Mouse (Mus musculus): ENCODE measurements around the gene Brms1. TPM values are rescaled to one million over a fixed set of nuclear protein-coding genes. Genes with fewer than 3 reads are reported as not detected.
A peak's percentile ranks its signal among the peaks of the same experiment; 100 is the strongest.

Gene Brms1
- polyA plus RNA-seq, 1 experiment = 68.0 TPM

GRCm38 (mm10) chr19:5062446-5062845 lies 21.3 kb downstream of the Brms1 start:
- WGBS = 88% methylated on average over 6 of the region's 6 CpGs
- H3K27ac ChIP-seq (ENCODE audit: control insufficient read depth, insufficient read depth, low read depth, low read length, poor library complexity) = no peak overlapping the region
- no peak overlapping the region for H3K4me3 ChIP-seq (replicated peaks; ENCODE audit: control insufficient read depth, low read depth, low read length)
- no peak for TF ChIP-seq CTCF (IDR thresholded peaks at IDR 0.05; ENCODE audit: control insufficient read depth, insufficient read depth, low read length)
- TF ChIP-seq POLR2A (IDR thresholded peaks at IDR 0.05; ENCODE audit: borderline replicate concordance, control insufficient read depth, low read depth, low read length) = no peak
- no peaks in the 10 kb centered on the region for H3K4me1 ChIP-seq (ENCODE audit: control insufficient read depth, insufficient read depth, low read length)

- 68% methylated on average over 7 of the region's 7 CpGs for WGBS
- Histone ChIP-seq H3K4me3 (replicated peaks; ENCODE audit: control insufficient read depth, low read depth, low read length) (no peak overlapping the region), H3K4me1 (ENCODE audit: control insufficient read depth, insufficient read depth, low read length) (peaks cover 1% of the 10 kb centered on the region; the same call in 1 of the 2 replicates), H3K27ac (ENCODE audit: control insufficient read depth, insufficient read depth, low read depth, low read length, poor library complexity) (no peak overlapping the region)
- TF ChIP-seq CTCF (IDR thresholded peaks at IDR 0.05; ENCODE audit: control insufficient read depth, insufficient read depth, low read length) (no peak), POLR2A (IDR thresholded peaks at IDR 0.05; ENCODE audit: borderline replicate concordance, control insufficient read depth, low read depth, low read length) (no peak)
Observed at GRCm38 (mm10) chr19:5065104-5065503, 23.9 kb downstream of the Brms1 start.

- H3K4me1 ChIP-seq (ENCODE audit: control insufficient read depth, insufficient read depth, low read length) = peaks cover 1% of the 10 kb centered on the region; the same call in 1 of the 2 replicates
- TF ChIP-seq POLR2A (IDR thresholded peaks at IDR 0.05; ENCODE audit: borderline replicate concordance, control insufficient read depth, low read depth, low read length) = no peak
- no peak for TF ChIP-seq CTCF (IDR thresholded peaks at IDR 0.05; ENCODE audit: control insufficient read depth, insufficient read depth, low read length)
- H3K27ac ChIP-seq (ENCODE audit: control insufficient read depth, insufficient read depth, low read depth, low read length, poor library complexity) = no peak overlapping the region
- 8% methylated on average over 15 of the region's 15 CpGs for WGBS
- H3K4me3 ChIP-seq (replicated peaks; ENCODE audit: control insufficient read depth, low read depth, low read length) = no peak overlapping the region
Observed at GRCm38 (mm10) chr19:5067040-5067799, 26.1 kb downstream of the Brms1 start.

- Histone ChIP-seq H3K4me3 (replicated peaks; ENCODE audit: control insufficient read depth, low read depth, low read length) (no peak within 1 kb of the TSS), H3K4me1 (ENCODE audit: control insufficient read depth, insufficient read depth, low read length) (peaks cover 3% of the 10 kb centered on the region), H3K27ac (ENCODE audit: control insufficient read depth, insufficient read depth, low read depth, low read length, poor library complexity) (peak within 1 kb of the TSS; percentile 28; the same call in 1 of the 2 replicates)
- TF ChIP-seq POLR2A (IDR thresholded peaks at IDR 0.05; ENCODE audit: borderline replicate concordance, control insufficient read depth, low read depth, low read length) = no peak
- TF ChIP-seq CTCF (IDR thresholded peaks at IDR 0.05; ENCODE audit: control insufficient read depth, insufficient read depth, low read length) = no peak
- WGBS = 6% methylated on average over 56 of the region's 56 CpGs
Observed at GRCm38 (mm10) chr19:5067867-5068569, 26.9 kb downstream of the Brms1 start, which contains the start of gene Cd248. TSS of gene Cd248 (plus strand) at chr19:5068078.

- TF ChIP-seq POLR2A (IDR thresholded peaks at IDR 0.05; ENCODE audit: borderline replicate concordance, control insufficient read depth, low read depth, low read length) (no peak), CTCF (IDR thresholded peaks at IDR 0.05; ENCODE audit: control insufficient read depth, insufficient read depth, low read length) (no peak)
- 58% methylated on average over 21 of the region's 21 CpGs for WGBS
- no peak overlapping the region for H3K27ac ChIP-seq (ENCODE audit: control insufficient read depth, insufficient read depth, low read depth, low read length, poor library complexity)
- H3K4me1 ChIP-seq (ENCODE audit: control insufficient read depth, insufficient read depth, low read length) = peaks cover 3% of the 10 kb centered on the region
- no peak overlapping the region for H3K4me3 ChIP-seq (replicated peaks; ENCODE audit: control insufficient read depth, low read depth, low read length)
Observed at GRCm38 (mm10) chr19:5068570-5069234, 27.5 kb downstream of the Brms1 start.

GRCm38 (mm10) chr19:5069486-5069885 lies 28.3 kb downstream of the Brms1 start:
- Histone ChIP-seq H3K27ac (ENCODE audit: control insufficient read depth, insufficient read depth, low read depth, low read length, poor library complexity) (no peak overlapping the region), H3K4me1 (ENCODE audit: control insufficient read depth, insufficient read depth, low read length) (peaks cover 3% of the 10 kb centered on the region), H3K4me3 (replicated peaks; ENCODE audit: control insufficient read depth, low read depth, low read length) (no peak overlapping the region)
- 83% methylated on average over 5 of the region's 5 CpGs for WGBS
- TF ChIP-seq POLR2A (IDR thresholded peaks at IDR 0.05; ENCODE audit: borderline replicate concordance, control insufficient read depth, low read depth, low read length) (no peak), CTCF (IDR thresholded peaks at IDR 0.05; ENCODE audit: control insufficient read depth, insufficient read depth, low read length) (no peak)

GRCm38 (mm10) chr19:5069978-5070377 lies 28.8 kb downstream of the Brms1 start:
- no peak overlapping the region for H3K4me3 ChIP-seq (replicated peaks; ENCODE audit: control insufficient read depth, low read depth, low read length)

GRCm38 (mm10) chr19:5071077-5071476 lies 29.9 kb downstream of the Brms1 start:
- Histone ChIP-seq H3K4me1 (ENCODE audit: control insufficient read depth, insufficient read depth, low read length) (peaks cover 3% of the 10 kb centered on the region), H3K4me3 (replicated peaks; ENCODE audit: control insufficient read depth, low read depth, low read length) (no peak overlapping the region), H3K27ac (ENCODE audit: control insufficient read depth, insufficient read depth, low read depth, low read length, poor library complexity) (no peak overlapping the region)
- 56% methylated on average over 11 of the region's 11 CpGs for WGBS
- TF ChIP-seq POLR2A (IDR thresholded peaks at IDR 0.05; ENCODE audit: borderline replicate concordance, control insufficient read depth, low read depth, low read length) (no peak), CTCF (IDR thresholded peaks at IDR 0.05; ENCODE audit: control insufficient read depth, insufficient read depth, low read length) (no peak)

More at GRCm38 (mm10) chr19:5069978-5070377, 28.8 kb downstream of the Brms1 start:
- TF ChIP-seq POLR2A (IDR thresholded peaks at IDR 0.05; ENCODE audit: borderline replicate concordance, control insufficient read depth, low read depth, low read length) = no peak
- TF ChIP-seq CTCF (IDR thresholded peaks at IDR 0.05; ENCODE audit: control insufficient read depth, insufficient read depth, low read length) = no peak
- Histone ChIP-seq H3K4me1 (ENCODE audit: control insufficient read depth, insufficient read depth, low read length) (peaks cover 3% of the 10 kb centered on the region), H3K27ac (ENCODE audit: control insufficient read depth, insufficient read depth, low read depth, low read length, poor library complexity) (no peak overlapping the region)
- WGBS = 94% methylated on average over 7 of the region's 7 CpGs
